Mouse (Mus musculus) lung, adult 2 months (tissue): Measurements from ENCODE around the gene Fbxw7.

Source experiments
- CTCF ChIP-seq: fragments of 200-500 bp; IDR thresholded peaks from 2 replicates; pipeline ENCODE4 v1.5.1; 2011; ENCODE audit warnings: mild to moderate bottlenecking, low read length, control low read depth; ENCODE audit not compliant: insufficient read depth
- POLR2A ChIP-seq: fragments of 200-500 bp; IDR thresholded peaks from 2 replicates; pipeline ENCODE4 v1.6.1; 2011; ENCODE audit warnings: low read depth, mild to moderate bottlenecking, control low read depth, low read length, borderline replicate concordance; ENCODE audit errors: extremely low read depth

- TF ChIP-seq CTCF: 0 out of 2 replicates have a peak, but pooled peaks have one; percentile 16
- no peak for TF ChIP-seq POLR2A
Observed at GRCm38 (mm10) chr3:84921704-84922420, 106.8 kb downstream of the Fbxw7 start.
